Mouse (Mus musculus) ovary, postnatal 14 days (tissue): Measurements from ENCODE around the gene Sprtn.

Experiments
- DNase-seq: peaks from one replicate; pipeline ENCODE4 v3.0.0; 2022; ENCODE audit warnings: low spot score

Gene Sprtn

DNA sequence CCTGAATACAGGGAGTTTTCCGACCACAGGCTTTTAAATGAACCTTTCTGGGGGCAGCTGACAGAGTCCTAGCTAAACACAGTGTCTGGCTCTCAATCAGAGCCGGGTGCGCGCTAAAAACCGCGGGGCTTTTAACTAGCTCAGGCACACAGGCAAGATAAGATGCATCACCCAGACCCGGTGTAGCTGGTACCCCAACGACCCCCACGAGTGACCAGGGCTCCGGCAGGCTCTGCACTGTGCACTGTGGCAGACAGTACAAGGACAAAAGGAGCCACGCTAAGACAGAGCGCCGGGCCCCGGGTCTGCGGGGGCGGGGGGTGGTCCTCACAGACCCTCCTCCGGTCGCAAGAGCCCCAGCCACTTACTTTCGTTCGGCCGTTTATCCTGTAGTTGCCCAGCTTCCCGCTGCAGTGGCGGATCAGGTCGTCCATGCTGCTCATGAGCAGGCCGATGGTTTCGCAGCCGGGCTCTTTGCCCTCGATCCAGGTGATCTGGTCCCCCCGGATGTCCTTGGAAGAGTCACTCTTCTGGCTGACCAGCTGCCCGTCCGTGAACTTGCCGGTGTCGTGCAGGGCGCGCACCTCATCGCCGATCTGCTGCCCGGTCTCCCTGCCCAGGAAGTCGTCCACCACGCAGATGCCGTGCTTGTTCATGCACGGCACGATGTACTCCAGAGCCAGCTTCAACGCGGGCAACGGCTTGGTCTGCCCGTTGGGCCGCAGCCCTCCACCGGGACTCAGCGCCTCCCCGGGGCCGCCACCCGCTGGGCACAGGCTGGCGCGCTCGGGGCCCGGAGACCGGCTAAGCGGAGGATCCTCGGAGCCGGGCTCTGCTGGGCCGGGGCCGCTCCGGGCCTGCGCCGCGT lies 50.4 kb downstream of the Sprtn start:
- DNase-seq, result no peak

- no peak for DNase-seq
These were observed 51.0 kb downstream of the Sprtn start for GRCm38 (mm10) chr8:124948733-124949111.

DNA sequence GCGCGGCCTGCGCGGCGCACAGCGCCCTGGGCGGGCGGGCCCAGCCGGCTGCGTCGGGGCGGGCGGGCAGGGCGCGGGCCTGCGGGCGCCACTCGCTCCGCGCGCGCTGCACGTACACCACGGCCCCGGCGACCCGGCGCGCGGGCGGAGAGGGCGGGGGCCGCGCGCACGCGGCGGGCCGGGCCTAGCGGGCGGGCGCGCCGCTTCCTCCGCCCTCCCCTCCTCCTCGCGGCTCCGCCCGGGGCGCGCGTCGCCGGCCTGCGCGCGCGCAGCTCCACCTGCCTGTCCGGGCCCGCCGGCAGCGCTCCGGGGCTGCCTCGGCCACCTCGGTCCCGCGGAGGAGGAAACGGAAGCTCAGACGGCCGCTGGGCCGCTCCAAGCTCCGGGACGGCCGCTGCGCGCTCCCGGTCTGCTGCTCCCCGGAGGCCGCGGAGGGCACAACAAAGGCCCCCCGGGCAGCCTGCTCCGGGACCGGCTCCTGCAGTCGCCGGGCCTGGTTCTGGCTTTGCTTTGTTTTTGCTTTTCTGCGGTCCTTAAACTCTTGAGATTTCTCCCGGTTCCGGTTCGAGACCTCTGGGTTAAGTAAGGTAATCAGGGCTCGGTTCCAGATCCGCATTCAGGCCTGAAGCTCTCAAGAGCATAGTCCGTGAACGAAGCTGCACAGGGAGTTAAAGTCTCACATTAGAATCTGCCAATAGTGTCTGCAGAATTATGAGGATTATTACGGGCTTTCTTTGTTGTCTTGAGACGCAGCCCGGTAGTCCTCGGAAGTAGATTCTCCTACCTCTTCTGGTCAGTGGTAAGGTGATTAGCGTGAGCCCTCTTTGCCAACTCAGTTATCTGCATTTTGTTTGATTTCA lies 51.8 kb downstream of the Sprtn start, which contains the start of gene Egln1:
Egln1 (minus strand) TSS at position 116 of the 860 bp plus-strand sequence.
- peak; percentile 62 for DNase-seq

DNA sequence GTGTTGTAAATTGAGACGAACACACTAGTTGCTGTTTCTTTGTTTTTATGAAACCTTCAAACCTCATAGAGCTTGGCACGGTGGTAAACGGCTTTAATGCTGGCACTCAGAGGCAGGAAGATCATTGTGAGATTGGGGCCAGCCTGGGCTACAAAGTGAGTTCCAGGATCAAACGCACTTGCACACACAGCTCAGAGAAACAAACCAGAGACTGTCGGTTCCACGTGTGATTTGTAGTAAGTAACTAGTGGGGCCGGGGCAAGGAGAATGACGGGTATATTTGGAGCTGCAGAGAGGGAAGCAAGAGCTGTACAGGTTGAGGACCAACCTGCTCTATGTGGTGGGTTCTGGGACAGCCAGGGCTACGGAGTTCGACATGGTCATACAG lies 52.4 kb downstream of the Sprtn start:
- no peak for DNase-seq

GRCm38 (mm10) chr8:124950865-124951264 lies 53.2 kb downstream of the Sprtn start:
- no peak for DNase-seq

- no peak for DNase-seq
These were observed 55.5 kb downstream of the Sprtn start for GRCm38 (mm10) chr8:124953188-124953587.

DNA sequence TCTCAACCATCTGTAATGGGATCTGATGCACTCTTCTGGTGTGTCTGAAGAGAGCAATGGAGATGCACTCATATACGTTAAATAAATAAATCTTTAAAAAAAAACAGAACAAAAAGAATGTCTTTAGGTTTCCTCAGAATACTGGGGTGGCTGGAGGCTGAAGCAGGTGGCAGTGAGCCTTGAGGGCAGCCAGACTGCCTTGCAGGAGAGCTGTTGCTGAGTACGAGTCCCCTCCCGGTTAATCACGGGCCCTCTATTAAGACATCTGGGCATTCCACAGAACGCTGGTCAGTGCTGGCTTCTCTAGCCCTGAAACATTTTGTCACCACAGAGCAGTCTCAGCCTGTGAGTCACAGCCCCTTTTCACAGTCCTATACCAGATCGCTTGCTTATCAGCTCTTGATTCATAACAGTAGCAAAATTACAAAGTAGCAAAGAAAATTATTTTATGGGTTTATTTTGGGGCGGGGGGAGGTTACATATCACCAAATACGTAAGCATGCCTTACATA lies 56.9 kb downstream of the Sprtn start:
- no peak for DNase-seq
